Comparison of ENCODE assay signal across 8 mouse cellular contexts in the genomic region with DNA sequence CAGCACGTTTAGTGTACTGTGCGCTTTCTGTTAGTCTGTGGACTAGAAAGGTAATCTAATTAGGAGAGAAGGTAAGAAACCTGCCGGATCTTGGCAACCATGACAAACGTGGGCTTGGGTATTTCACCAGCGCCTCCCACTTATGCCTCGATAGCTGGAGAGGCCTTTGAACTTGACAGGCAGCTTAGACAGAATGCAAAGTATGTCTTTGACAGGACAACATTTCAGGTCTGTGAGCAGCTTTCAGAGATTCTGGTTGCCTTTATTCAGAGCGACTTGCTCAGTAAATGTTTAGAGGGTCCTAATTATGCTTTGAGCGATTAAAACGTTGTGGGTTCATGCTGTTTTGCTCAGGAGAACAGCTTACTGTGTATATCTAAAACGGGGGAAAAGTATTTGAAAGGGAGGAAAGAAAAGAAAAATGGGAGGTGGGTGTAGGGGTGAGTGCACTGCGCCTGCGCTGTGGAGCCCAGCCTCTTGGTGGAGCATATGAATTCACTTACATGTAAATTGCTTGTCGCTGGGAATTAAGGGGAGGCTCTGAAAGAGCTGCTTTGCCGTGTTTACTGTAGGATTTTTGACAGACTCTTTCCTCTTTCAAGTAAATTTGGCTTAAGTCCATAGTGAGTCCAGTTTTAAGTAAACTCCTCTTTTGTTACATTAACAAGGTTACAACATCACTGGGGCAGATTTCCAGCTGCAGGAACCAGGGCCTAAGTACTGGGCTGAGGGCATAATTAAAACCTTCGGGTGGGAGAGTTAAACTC.
DNase-seq lines count a peak whose midpoint lies in the region; ATAC-seq lines count a peak whose summit lies in the region.

No protein-coding gene starts in this region.

- no peaks in the 10 kb centered on the region for H3K27me3 ChIP-seq in heart, embryonic 11.5 days (ENCODE audit: control insufficient read depth, insufficient read depth, low read length)
- H3K27me3 ChIP-seq in forebrain, embryonic 11.5 days (ENCODE audit: control insufficient read depth, insufficient read depth, low read length) = no peaks in the 10 kb centered on the region
- H3K27me3 ChIP-seq in limb, embryonic 12.5 days = no peaks in the 10 kb centered on the region
- no peaks in the 10 kb centered on the region for H3K27me3 ChIP-seq in stomach, embryonic 14.5 days (ENCODE audit: control insufficient read depth, insufficient read depth, low read length)

- no peak for ATAC-seq in heart, embryonic 11.5 days (replicated peaks; ENCODE audit: insufficient number of reproducible peaks, low FRiP score, low TSS enrichment)
- peak; percentile 76 for ATAC-seq in forebrain, embryonic 11.5 days (replicated peaks; ENCODE audit: low FRiP score)
- ATAC-seq in limb, embryonic 12.5 days (ENCODE audit: insufficient number of reproducible peaks, insufficient read depth, low FRiP score, low TSS enrichment, low read depth) = no peak; the same call in 1 of the 2 replicates
- ATAC-seq in stomach, embryonic 14.5 days (ENCODE audit: insufficient number of reproducible peaks, insufficient read depth, low FRiP score, low read depth) = peak; percentile 82; the same call in 1 of the 2 replicates
- ATAC-seq in CD4-positive, CD25-positive, alpha-beta regulatory T cell, adult 4 months = no peak
- ATAC-seq in megakaryocyte, adult 5-6 weeks (ENCODE audit: poor library complexity, severe bottlenecking) = no peak

- 47% methylated on average over 15 of the region's 15 CpGs for WGBS in heart, embryonic 11.5 days (ENCODE audit: insufficient replicate concordance)
- WGBS in forebrain, embryonic 11.5 days = 21% methylated on average over 15 of the region's 15 CpGs
- 20% methylated on average over 15 of the region's 15 CpGs for WGBS in limb, embryonic 12.5 days
- 22% methylated on average over 15 of the region's 15 CpGs for WGBS in stomach, embryonic 14.5 days

- no peaks in the 10 kb centered on the region for H3K36me3 ChIP-seq in heart, embryonic 11.5 days (ENCODE audit: control insufficient read depth, insufficient read depth, low read length)
- no peaks in the 10 kb centered on the region for H3K36me3 ChIP-seq in forebrain, embryonic 11.5 days (ENCODE audit: control insufficient read depth, insufficient read depth, low read length)
- no peaks in the 10 kb centered on the region for H3K36me3 ChIP-seq in limb, embryonic 12.5 days
- no peaks in the 10 kb centered on the region for H3K36me3 ChIP-seq in stomach, embryonic 14.5 days (ENCODE audit: control insufficient read depth, insufficient read depth, low read length)

- peak overlapping the region; percentile 4; the same call in 1 of the 2 replicates for H3K4me2 ChIP-seq in heart, embryonic 11.5 days
- H3K4me2 ChIP-seq in forebrain, embryonic 11.5 days (ENCODE audit: low read depth, low read length, severe bottlenecking) = peak overlapping the region; percentile 39
- H3K4me2 ChIP-seq in limb, embryonic 12.5 days = peak overlapping the region; percentile 39
- peak overlapping the region; percentile 18; the same call in 1 of the 2 replicates for H3K4me2 ChIP-seq in stomach, embryonic 14.5 days (replicated peaks; ENCODE audit: low read depth, low read length)

- DNase-seq in heart, adult 8-10 months (ENCODE audit: low spot score) = no peak
- DNase-seq in Muller cell, postnatal 12 days (ENCODE audit: inconsistent ontology term) = peak; percentile 72
- DNase-seq in forebrain, embryonic 11.5 days (ENCODE audit: low spot score) = peak; percentile 77

- H3K9ac ChIP-seq in heart, embryonic 11.5 days (ENCODE audit: low read depth, low read length) = no peak overlapping the region; the same call in 1 of the 2 replicates
- H3K9ac ChIP-seq in forebrain, embryonic 11.5 days (ENCODE audit: low read length) = 0 out of 2 replicates have a peak overlapping the region, but pooled peaks have one; percentile 7
- no peak overlapping the region for H3K9ac ChIP-seq in limb, embryonic 12.5 days (replicated peaks)
- H3K9ac ChIP-seq in stomach, embryonic 14.5 days (replicated peaks; ENCODE audit: low read depth, low read length) = no peak overlapping the region

- H3K9me3 ChIP-seq in heart, embryonic 11.5 days (replicated peaks; ENCODE audit: control insufficient read depth, low read length) = no peaks in the 10 kb centered on the region
- no peaks in the 10 kb centered on the region for H3K9me3 ChIP-seq in forebrain, embryonic 11.5 days (ENCODE audit: control insufficient read depth, low read length)
- H3K9me3 ChIP-seq in limb, embryonic 12.5 days = no peaks in the 10 kb centered on the region
- no peaks in the 10 kb centered on the region for H3K9me3 ChIP-seq in stomach, embryonic 14.5 days (ENCODE audit: control insufficient read depth, low read depth, low read length)

- peaks cover 17% of the 10 kb centered on the region; the same call in 1 of the 2 replicates for H3K4me1 ChIP-seq in heart, embryonic 11.5 days (ENCODE audit: control insufficient read depth, insufficient read depth, low read length)
- peaks cover 14% of the 10 kb centered on the region for H3K4me1 ChIP-seq in forebrain, embryonic 11.5 days (replicated peaks; ENCODE audit: control insufficient read depth, insufficient read depth, low read length)
- peaks cover 27% of the 10 kb centered on the region for H3K4me1 ChIP-seq in limb, embryonic 12.5 days (replicated peaks)
- H3K4me1 ChIP-seq in stomach, embryonic 14.5 days (ENCODE audit: control insufficient read depth, insufficient read depth, low read length) = peaks cover 27% of the 10 kb centered on the region

- peak overlapping the region; percentile 42 for H3K27ac ChIP-seq in heart, embryonic 11.5 days (ENCODE audit: low read depth, low read length)
- H3K27ac ChIP-seq in forebrain, embryonic 11.5 days (ENCODE audit: low read depth, low read length) = no peak overlapping the region
- H3K27ac ChIP-seq in limb, embryonic 12.5 days = peak overlapping the region; percentile 85
- H3K27ac ChIP-seq in stomach, embryonic 14.5 days (ENCODE audit: low read length) = peak overlapping the region; percentile 93

- no peak overlapping the region for H3K4me3 ChIP-seq in heart, embryonic 11.5 days (ENCODE audit: low read depth, low read length)
- no peak overlapping the region for H3K4me3 ChIP-seq in forebrain, embryonic 11.5 days (ENCODE audit: low read depth, low read length)
- no peak overlapping the region for H3K4me3 ChIP-seq in limb, embryonic 12.5 days (replicated peaks)
- H3K4me3 ChIP-seq in stomach, embryonic 14.5 days (ENCODE audit: low read depth, low read length) = no peak overlapping the region

Comparison
In these comparisons a context has a peak if more than half of its experiments do, and no peak if none do; other contexts are left out.
1. ATAC-seq: peak in forebrain, embryonic 11.5 days (single experiment) and stomach, embryonic 14.5 days (single experiment); none in heart, embryonic 11.5 days (single experiment), limb, embryonic 12.5 days (single experiment), CD4-positive, CD25-positive, alpha-beta regulatory T cell, adult 4 months (single experiment) and megakaryocyte, adult 5-6 weeks (single experiment).
2. Peak in every context shown above with its lines, with median percentiles within 50 percentile points of each other: H3K4me2 ChIP-seq.